Comparison of ENCODE assay signal across 22 mouse cellular contexts in the genomic region with DNA sequence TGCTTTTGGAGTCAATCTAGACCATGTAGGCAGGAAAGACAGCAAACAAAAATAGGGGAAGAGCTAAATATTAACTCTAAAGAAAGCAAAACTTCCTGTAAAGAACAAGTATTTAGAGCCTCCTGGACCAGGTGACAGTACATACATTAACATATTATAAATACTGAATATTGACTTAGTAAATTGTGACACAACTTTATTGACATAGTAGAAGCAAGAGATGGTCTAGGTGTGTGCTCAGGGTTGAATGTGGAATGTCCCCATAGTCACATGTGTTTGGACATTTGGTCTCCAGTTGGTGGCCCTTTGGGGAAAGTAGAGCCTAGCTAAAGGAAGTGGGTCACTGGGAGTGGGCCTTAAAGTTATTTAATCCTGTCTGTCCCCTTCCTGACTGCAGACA.
DNase-seq lines count a peak whose midpoint lies in the region; ATAC-seq and TF ChIP-seq lines count a peak whose summit lies in the region.
"Had no signal": no experiment of that assay in that cellular context is flagged by ENCODE, and none has a peak within 500 bp of the region (broad histone marks: within the 10 kb centered on the region; RNA-seq: fewer than 3 reads in every experiment).

No protein-coding gene starts in this region.

- no peaks in the 10 kb centered on the region for H3K36me3 ChIP-seq in liver, embryonic 14.5 days (replicated peaks; ENCODE audit: control insufficient read depth, insufficient read depth, low read depth)
- no peaks in the 10 kb centered on the region for H3K36me3 ChIP-seq in liver, embryonic 12.5 days
- H3K36me3 ChIP-seq in liver, embryonic 15.5 days (replicated peaks) = no peaks in the 10 kb centered on the region
- no peaks in the 10 kb centered on the region for H3K36me3 ChIP-seq in liver, embryonic 11.5 days (ENCODE audit: control insufficient read depth, insufficient read depth, low read length)
- no peaks in the 10 kb centered on the region for H3K36me3 ChIP-seq in liver, embryonic 16.5 days (ENCODE audit: control insufficient read depth, insufficient read depth)
- H3K36me3 ChIP-seq in liver, postnatal 0 days (replicated peaks; ENCODE audit: insufficient read depth, low read length) = no peaks in the 10 kb centered on the region
- H3K36me3 ChIP-seq: G1E had no signal

- H3K4me3 ChIP-seq in liver, embryonic 14.5 days (ENCODE audit: insufficient read depth in 1 of 2, low read depth in 2 of 2, low read length in 2 of 2) = no peak overlapping the region
- H3K4me3 ChIP-seq in liver, embryonic 12.5 days = no peak overlapping the region
- H3K4me3 ChIP-seq in liver, embryonic 15.5 days (replicated peaks) = no peak overlapping the region
- no peak overlapping the region for H3K4me3 ChIP-seq in liver, embryonic 11.5 days (ENCODE audit: low read depth, low read length)
- no peak overlapping the region for H3K4me3 ChIP-seq in liver, embryonic 16.5 days (ENCODE audit: low read depth, low read length)
- no peak overlapping the region for H3K4me3 ChIP-seq in liver, postnatal 0 days (ENCODE audit: low read depth, low read length)

- no peak for TF ChIP-seq EP300 in liver, embryonic 14.5 days (IDR thresholded peaks at IDR 0.05; ENCODE audit: low read depth)
- no peak for TF ChIP-seq EP300 in liver, postnatal 0 days (IDR thresholded peaks at IDR 0.05; ENCODE audit: low read depth)

- H3K27ac ChIP-seq in liver, embryonic 14.5 days = no peak overlapping the region
- H3K27ac ChIP-seq in liver, embryonic 12.5 days = no peak overlapping the region
- peak overlapping the region; percentile 51; the same call in 1 of the 2 replicates for H3K27ac ChIP-seq in liver, embryonic 15.5 days (replicated peaks)
- no peak overlapping the region for H3K27ac ChIP-seq in liver, embryonic 11.5 days (ENCODE audit: low read depth, low read length)
- H3K27ac ChIP-seq in liver, embryonic 16.5 days (ENCODE audit: low read length) = peak overlapping the region; percentile 57
- peak overlapping the region; percentile 81 for H3K27ac ChIP-seq in liver, postnatal 0 days (ENCODE audit: low read depth)

- no peaks in the 10 kb centered on the region for H3K27me3 ChIP-seq in liver, embryonic 14.5 days (ENCODE audit: control insufficient read depth, insufficient read depth, low read length)
- no peaks in the 10 kb centered on the region; the same call in 1 of the 2 replicates for H3K27me3 ChIP-seq in liver, embryonic 12.5 days (replicated peaks)
- no peaks in the 10 kb centered on the region; the same call in 1 of the 2 replicates for H3K27me3 ChIP-seq in liver, embryonic 15.5 days
- H3K27me3 ChIP-seq in liver, embryonic 11.5 days (replicated peaks; ENCODE audit: control insufficient read depth, insufficient read depth, low read length) = 0 out of 2 replicates have a peak, but pooled peaks cover 2% of the 10 kb centered on the region
- H3K27me3 ChIP-seq in liver, embryonic 16.5 days (ENCODE audit: control insufficient read depth, insufficient read depth, low read depth, low read length) = no peaks in the 10 kb centered on the region; the same call in 1 of the 2 replicates
- no peaks in the 10 kb centered on the region for H3K27me3 ChIP-seq in liver, postnatal 0 days (ENCODE audit: insufficient read depth, low read length)
- H3K27me3 ChIP-seq: CH12.LX had no signal

- TF ChIP-seq CTCF in liver, embryonic 14.5 days (IDR thresholded peaks at IDR 0.05; ENCODE audit: low read depth) = no peak
- TF ChIP-seq CTCF in liver, postnatal 0 days (IDR thresholded peaks at IDR 0.05; ENCODE audit: low read depth) = no peak

- no peaks in the 10 kb centered on the region for H3K4me1 ChIP-seq in liver, embryonic 14.5 days (replicated peaks; ENCODE audit: control insufficient read depth in 2 of 2, insufficient read depth in 2 of 2, low read length in 1 of 2)
- no peaks in the 10 kb centered on the region for H3K4me1 ChIP-seq in liver, embryonic 12.5 days
- H3K4me1 ChIP-seq in liver, embryonic 15.5 days (replicated peaks) = no peaks in the 10 kb centered on the region
- H3K4me1 ChIP-seq in liver, embryonic 11.5 days (replicated peaks; ENCODE audit: control insufficient read depth, insufficient read depth, low read length) = no peaks in the 10 kb centered on the region
- no peaks in the 10 kb centered on the region for H3K4me1 ChIP-seq in liver, embryonic 16.5 days (ENCODE audit: control insufficient read depth, low read depth, low read length)
- no peaks in the 10 kb centered on the region for H3K4me1 ChIP-seq in liver, postnatal 0 days (ENCODE audit: insufficient read depth)

- DNase-seq in liver, embryonic 14.5 days (ENCODE audit: low read depth in 3 of 3, low spot score in 3 of 3) = no peak
- no peak for DNase-seq in liver, embryonic 11.5 days (ENCODE audit: low spot score)
- no peak for DNase-seq in liver
- no peak for DNase-seq in liver, postnatal 0 days
- no peak for DNase-seq in frontal cortex, adult 2 months (ENCODE audit: extremely low spot score in 1 of 2, low spot score in 1 of 2)
- DNase-seq: adrenal gland, adult 2 months; adrenal gland, adult 8-10 months; adrenal gland, postnatal 10 days; adrenal gland, postnatal 14 days; adrenal gland, postnatal 25 days; adrenal gland, postnatal 36 days; B cell, adult 2 months; cerebellum, adult 11 months; cerebellum, adult 11-12 months had no signal

- H3K9me3 ChIP-seq in liver, embryonic 14.5 days (ENCODE audit: control insufficient read depth, low read length) = no peaks in the 10 kb centered on the region
- no peaks in the 10 kb centered on the region for H3K9me3 ChIP-seq in liver, embryonic 12.5 days (replicated peaks)
- H3K9me3 ChIP-seq in liver, embryonic 15.5 days (replicated peaks) = no peaks in the 10 kb centered on the region
- H3K9me3 ChIP-seq in liver, embryonic 11.5 days (ENCODE audit: control insufficient read depth, low read length) = no peaks in the 10 kb centered on the region
- H3K9me3 ChIP-seq in liver, embryonic 16.5 days (replicated peaks; ENCODE audit: control insufficient read depth, low read length) = no peaks in the 10 kb centered on the region
- no peaks in the 10 kb centered on the region for H3K9me3 ChIP-seq in liver, postnatal 0 days (ENCODE audit: low read length)
- H3K9me3 ChIP-seq: G1E had no signal

- H3K4me2 ChIP-seq in liver, embryonic 14.5 days (ENCODE audit: low read depth) = no peak overlapping the region
- no peak overlapping the region for H3K4me2 ChIP-seq in liver, embryonic 12.5 days
- no peak overlapping the region for H3K4me2 ChIP-seq in liver, embryonic 15.5 days
- H3K4me2 ChIP-seq in liver, embryonic 11.5 days = no peak overlapping the region
- H3K4me2 ChIP-seq in liver, embryonic 16.5 days (ENCODE audit: low read depth, low read length) = no peak overlapping the region
- H3K4me2 ChIP-seq in liver, postnatal 0 days (ENCODE audit: low read depth, low read length) = no peak overlapping the region

- H3K9ac ChIP-seq in liver, embryonic 14.5 days (replicated peaks) = no peak overlapping the region
- H3K9ac ChIP-seq in liver, embryonic 12.5 days = no peak overlapping the region
- no peak overlapping the region for H3K9ac ChIP-seq in liver, embryonic 15.5 days
- no peak overlapping the region for H3K9ac ChIP-seq in liver, embryonic 11.5 days (ENCODE audit: low read depth, low read length)
- no peak overlapping the region for H3K9ac ChIP-seq in liver, embryonic 16.5 days (ENCODE audit: low read depth, low read length)
- no peak overlapping the region for H3K9ac ChIP-seq in liver, postnatal 0 days (replicated peaks)

- peak; percentile 43; the same call in 1 of the 2 replicates for ATAC-seq in liver, embryonic 14.5 days (ENCODE audit: insufficient read depth)
- ATAC-seq in liver, embryonic 12.5 days = no peak
- ATAC-seq in liver, embryonic 15.5 days (ENCODE audit: insufficient read depth) = peak; percentile 74
- no peak for ATAC-seq in liver, embryonic 11.5 days (replicated peaks; ENCODE audit: low FRiP score)
- ATAC-seq in liver, embryonic 16.5 days (ENCODE audit: low read depth) = peak; percentile 79
- ATAC-seq in liver, postnatal 0 days = peak; percentile 45
- ATAC-seq: activated CD4-positive, CD25-positive, alpha-beta regulatory T cell, adult 4 months; CD4-positive, CD25-positive, alpha-beta regulatory T cell, adult 4 months; Patski had no signal

Comparison
In these comparisons a context has a peak if more than half of its experiments do, and no peak if none do; other contexts are left out.
1. ATAC-seq: peak in liver, embryonic 14.5 days (single experiment), liver, embryonic 15.5 days (single experiment), liver, embryonic 16.5 days (single experiment) and liver, postnatal 0 days (single experiment); none in liver, embryonic 12.5 days (single experiment) and liver, embryonic 11.5 days (single experiment).
2. H3K27ac ChIP-seq: peak in liver, embryonic 15.5 days (single experiment), liver, embryonic 16.5 days (single experiment) and liver, postnatal 0 days (single experiment); none in liver, embryonic 14.5 days (single experiment), liver, embryonic 12.5 days (single experiment) and liver, embryonic 11.5 days (single experiment).